Mouse (Mus musculus): ENCODE data around the gene Tmem135. TPM values are rescaled to one million over a fixed set of nuclear protein-coding genes. Genes with fewer than 3 reads are reported as not detected.

Gene Tmem135
- total and polyA plus RNA-seq, 3 experiments: 23.1 to 108 (median 25.1) TPM

DNA sequence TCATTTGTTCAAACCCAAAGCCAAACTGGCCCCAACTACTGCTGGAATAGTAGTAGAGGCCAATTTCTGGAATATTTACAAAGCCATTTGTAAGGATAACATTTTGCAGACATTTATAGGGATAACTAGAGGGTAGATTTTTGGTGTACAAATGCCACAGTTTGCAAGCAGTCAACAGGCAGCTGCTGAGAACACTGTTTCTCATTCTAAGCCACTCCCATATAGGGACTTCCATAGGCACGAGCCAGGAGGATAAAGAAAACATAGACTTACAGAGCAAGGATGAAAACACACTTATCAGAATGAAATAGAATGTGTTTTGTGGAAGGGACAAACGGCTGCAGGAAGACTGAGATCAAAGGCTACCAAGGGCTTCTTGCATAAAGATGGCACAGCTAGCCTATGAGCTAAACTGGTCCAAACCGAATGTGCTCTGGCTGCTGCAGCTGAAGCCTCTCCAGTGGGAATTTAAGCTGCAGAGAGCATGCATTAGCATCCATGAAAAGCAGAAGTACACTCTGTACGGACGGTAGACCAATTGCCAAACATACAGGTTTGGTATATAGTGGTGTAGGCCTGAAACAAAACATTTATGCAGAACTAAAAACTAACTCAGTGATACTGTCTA lies 269.0 kb downstream of the Tmem135 start:
- no peaks in the 10 kb centered on the region for H3K9me3 ChIP-seq (replicated peaks)
- DNase-seq (ENCODE audit: low spot score) (no peak), ATAC-seq (ENCODE audit: extremely low read depth, insufficient number of reproducible peaks, low FRiP score, poor library complexity, severe bottlenecking) (no peak)
- TF ChIP-seq CTCF (IDR thresholded peaks at IDR 0.05; ENCODE audit: low read depth, low read length) (no peak), GATA2 (IDR thresholded peaks at IDR 0.05; ENCODE audit: borderline replicate concordance, low read depth, low read length) (no peak), GATA1 (IDR thresholded peaks at IDR 0.05; ENCODE audit: borderline replicate concordance, low read length) (no peak), TAL1 (conservative IDR thresholded peaks at IDR 0.05; ENCODE audit: low read depth, low read length) (no peak), POLR2AphosphoS5 (IDR thresholded peaks at IDR 0.05; ENCODE audit: insufficient replicate concordance, low read depth, low read length) (no peak)
- no peak overlapping the region for H3K4me3 ChIP-seq (ENCODE audit: low read depth, low read length)
- no peaks in the 10 kb centered on the region for H3K27me3 ChIP-seq (ENCODE audit: insufficient read depth, low read length)
- H3K4me1 ChIP-seq (ENCODE audit: insufficient read depth, low read depth, low read length): no peaks in the 10 kb centered on the region
- H3K36me3 ChIP-seq (replicated peaks): peaks cover 2% of the 10 kb centered on the region

DNA sequence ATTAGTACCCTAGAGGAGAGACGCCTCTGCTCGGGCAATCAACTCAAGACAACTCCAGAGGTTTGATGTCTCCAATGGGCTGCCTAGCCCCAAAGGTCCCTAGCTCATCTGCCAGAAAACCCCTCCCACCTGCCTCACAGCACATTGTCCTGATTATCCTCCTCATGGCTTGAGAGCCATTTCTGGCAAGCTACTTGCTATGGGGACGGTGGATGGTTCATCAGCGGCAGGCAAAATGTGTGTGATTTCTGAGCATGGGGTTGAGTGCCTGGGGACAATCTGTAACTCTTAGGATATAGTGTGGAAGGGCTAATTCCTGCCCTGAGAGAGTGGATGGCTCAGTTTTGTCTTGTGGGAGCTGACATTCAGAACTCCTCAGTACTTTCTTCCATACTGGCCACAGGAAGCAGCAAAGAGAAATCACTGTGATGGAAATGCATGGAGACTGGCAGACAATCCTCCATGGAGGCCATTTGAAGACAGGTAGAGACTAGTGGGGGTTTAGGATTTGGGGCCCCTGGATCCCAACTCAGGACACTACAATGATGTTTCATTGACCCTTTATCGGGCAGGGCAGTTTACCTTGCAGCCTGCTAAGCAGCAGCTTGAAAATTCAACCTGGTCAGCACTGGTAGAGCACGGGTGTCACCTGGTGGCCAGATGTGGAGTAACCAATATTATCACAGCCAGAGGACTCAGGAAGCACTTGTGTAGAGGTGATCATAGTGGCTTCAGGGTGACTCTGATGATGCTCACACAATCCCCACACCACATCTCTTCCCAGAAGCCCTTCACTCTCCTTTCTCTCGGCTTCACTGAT lies 277.7 kb downstream of the Tmem135 start:
- Histone ChIP-seq H3K9me3 (replicated peaks) (no peaks in the 10 kb centered on the region), H3K4me1 (ENCODE audit: insufficient read depth, low read depth, low read length) (no peaks in the 10 kb centered on the region), H3K4me3 (ENCODE audit: low read depth, low read length) (no peak overlapping the region), H3K36me3 (replicated peaks) (no peaks in the 10 kb centered on the region), H3K27me3 (ENCODE audit: insufficient read depth, low read length) (no peaks in the 10 kb centered on the region; the same call in 1 of the 2 replicates)
- no peak for TF ChIP-seq TAL1 (conservative IDR thresholded peaks at IDR 0.05; ENCODE audit: low read depth, low read length)
- TF ChIP-seq GATA1 (IDR thresholded peaks at IDR 0.05; ENCODE audit: borderline replicate concordance, low read length): no peak
- TF ChIP-seq POLR2AphosphoS5 (IDR thresholded peaks at IDR 0.05; ENCODE audit: insufficient replicate concordance, low read depth, low read length): no peak
- peak; percentile 59 for TF ChIP-seq CTCF (IDR thresholded peaks at IDR 0.05; ENCODE audit: low read depth, low read length)
- peak; percentile 57 for ATAC-seq (ENCODE audit: extremely low read depth, insufficient number of reproducible peaks, low FRiP score, poor library complexity, severe bottlenecking)
- no peak for DNase-seq (ENCODE audit: low spot score)

DNA sequence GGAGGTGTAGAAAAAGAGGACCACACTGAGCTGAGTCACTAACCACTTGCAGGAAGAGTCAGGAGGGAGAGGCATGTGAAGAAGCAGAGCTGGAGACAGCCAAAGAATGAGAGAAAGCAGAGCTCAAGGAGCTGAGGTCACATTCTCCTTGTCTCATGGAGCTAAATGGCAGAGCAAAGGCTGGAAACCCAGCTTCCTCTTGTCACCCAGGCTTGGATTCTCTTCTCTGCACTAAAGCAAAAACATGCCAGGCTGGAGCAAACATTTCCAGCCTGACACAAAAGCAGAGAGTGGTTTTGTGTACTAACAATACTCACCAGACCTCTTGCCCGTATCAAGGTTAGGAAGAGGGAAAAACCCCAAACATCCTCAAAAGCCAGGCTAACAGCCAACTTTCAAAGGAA lies 287.8 kb downstream of the Tmem135 start:
- TF ChIP-seq CTCF (IDR thresholded peaks at IDR 0.05; ENCODE audit: low read depth, low read length) (no peak), GATA1 (IDR thresholded peaks at IDR 0.05; ENCODE audit: borderline replicate concordance, low read length) (no peak), TAL1 (conservative IDR thresholded peaks at IDR 0.05; ENCODE audit: low read depth, low read length) (no peak), POLR2AphosphoS5 (IDR thresholded peaks at IDR 0.05; ENCODE audit: insufficient replicate concordance, low read depth, low read length) (no peak), GATA2 (IDR thresholded peaks at IDR 0.05; ENCODE audit: borderline replicate concordance, low read depth, low read length) (no peak)
- H3K4me1 ChIP-seq (ENCODE audit: insufficient read depth, low read depth, low read length): no peaks in the 10 kb centered on the region
- H3K27me3 ChIP-seq (ENCODE audit: insufficient read depth, low read length): 0 out of 2 replicates have a peak, but pooled peaks cover 2% of the 10 kb centered on the region
- no peaks in the 10 kb centered on the region for H3K9me3 ChIP-seq (replicated peaks)
- no peaks in the 10 kb centered on the region for H3K36me3 ChIP-seq (replicated peaks)
- no peak for ATAC-seq (ENCODE audit: extremely low read depth, insufficient number of reproducible peaks, low FRiP score, poor library complexity, severe bottlenecking)
- no peak overlapping the region for H3K4me3 ChIP-seq (ENCODE audit: low read depth, low read length)
- no peak for DNase-seq (ENCODE audit: low spot score)

DNA sequence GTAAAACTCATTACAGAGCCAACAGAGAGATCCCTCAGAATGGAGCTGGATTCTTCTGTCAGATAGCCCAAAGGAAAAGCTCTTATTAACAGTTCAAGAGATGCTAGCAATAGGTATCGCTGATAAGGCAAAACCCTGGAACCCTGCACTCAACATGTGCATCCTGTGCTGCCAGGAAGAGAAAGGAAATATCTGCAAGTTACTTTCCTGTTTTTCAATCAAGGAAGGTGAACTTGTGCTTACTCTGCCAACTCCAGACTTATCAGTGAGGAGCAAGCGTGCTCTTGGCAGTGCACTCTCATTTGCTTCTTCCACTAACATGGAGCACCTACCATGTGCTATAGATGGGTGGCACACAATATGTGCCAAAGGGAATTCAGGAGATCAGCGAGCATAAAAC lies 288.4 kb downstream of the Tmem135 start:
- no peaks in the 10 kb centered on the region for H3K9me3 ChIP-seq (replicated peaks)
- DNase-seq (ENCODE audit: low spot score): no peak
- no peak for TF ChIP-seq POLR2AphosphoS5 (IDR thresholded peaks at IDR 0.05; ENCODE audit: insufficient replicate concordance, low read depth, low read length)
- no peak for TF ChIP-seq GATA2 (IDR thresholded peaks at IDR 0.05; ENCODE audit: borderline replicate concordance, low read depth, low read length)
- no peak for TF ChIP-seq TAL1 (conservative IDR thresholded peaks at IDR 0.05; ENCODE audit: low read depth, low read length)
- no peak for TF ChIP-seq CTCF (IDR thresholded peaks at IDR 0.05; ENCODE audit: low read depth, low read length)
- TF ChIP-seq GATA1 (IDR thresholded peaks at IDR 0.05; ENCODE audit: borderline replicate concordance, low read length): no peak
- 0 out of 2 replicates have a peak, but pooled peaks cover 2% of the 10 kb centered on the region for H3K27me3 ChIP-seq (ENCODE audit: insufficient read depth, low read length)
- no peaks in the 10 kb centered on the region for H3K4me1 ChIP-seq (ENCODE audit: insufficient read depth, low read depth, low read length)
- no peak overlapping the region for H3K4me3 ChIP-seq (ENCODE audit: low read depth, low read length)
- no peak for ATAC-seq (ENCODE audit: extremely low read depth, insufficient number of reproducible peaks, low FRiP score, poor library complexity, severe bottlenecking)
- H3K36me3 ChIP-seq (replicated peaks): no peaks in the 10 kb centered on the region

DNA sequence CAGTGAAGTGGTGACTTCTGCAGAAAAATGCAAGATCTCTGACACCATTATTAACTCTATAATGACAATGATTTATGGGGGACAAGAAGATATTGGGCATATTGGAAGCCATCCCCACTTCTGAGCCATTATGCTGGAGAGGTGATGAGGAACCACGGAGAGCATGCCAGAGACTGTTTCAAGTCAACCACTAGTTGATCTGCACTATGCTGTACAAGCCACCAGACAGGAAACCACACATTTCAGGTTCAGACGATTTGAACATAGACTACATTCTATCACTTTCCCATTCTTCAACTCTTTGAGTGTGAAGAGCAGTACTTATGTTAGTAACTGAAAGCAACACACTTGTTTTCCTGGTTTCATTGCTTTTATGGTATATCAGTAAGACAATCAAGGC lies 297.6 kb downstream of the Tmem135 start:
- Histone ChIP-seq H3K9me3 (replicated peaks) (no peaks in the 10 kb centered on the region), H3K27me3 (ENCODE audit: insufficient read depth, low read length) (no peaks in the 10 kb centered on the region), H3K4me3 (ENCODE audit: low read depth, low read length) (no peak overlapping the region), H3K4me1 (ENCODE audit: insufficient read depth, low read depth, low read length) (no peaks in the 10 kb centered on the region), H3K36me3 (replicated peaks) (no peaks in the 10 kb centered on the region)
- TF ChIP-seq GATA2 (IDR thresholded peaks at IDR 0.05; ENCODE audit: borderline replicate concordance, low read depth, low read length) (no peak), POLR2AphosphoS5 (IDR thresholded peaks at IDR 0.05; ENCODE audit: insufficient replicate concordance, low read depth, low read length) (no peak), CTCF (IDR thresholded peaks at IDR 0.05; ENCODE audit: low read depth, low read length) (no peak), GATA1 (IDR thresholded peaks at IDR 0.05; ENCODE audit: borderline replicate concordance, low read length) (no peak), TAL1 (conservative IDR thresholded peaks at IDR 0.05; ENCODE audit: low read depth, low read length) (no peak)
- DNase-seq (ENCODE audit: low spot score) (no peak), ATAC-seq (ENCODE audit: extremely low read depth, insufficient number of reproducible peaks, low FRiP score, poor library complexity, severe bottlenecking) (no peak)

DNA sequence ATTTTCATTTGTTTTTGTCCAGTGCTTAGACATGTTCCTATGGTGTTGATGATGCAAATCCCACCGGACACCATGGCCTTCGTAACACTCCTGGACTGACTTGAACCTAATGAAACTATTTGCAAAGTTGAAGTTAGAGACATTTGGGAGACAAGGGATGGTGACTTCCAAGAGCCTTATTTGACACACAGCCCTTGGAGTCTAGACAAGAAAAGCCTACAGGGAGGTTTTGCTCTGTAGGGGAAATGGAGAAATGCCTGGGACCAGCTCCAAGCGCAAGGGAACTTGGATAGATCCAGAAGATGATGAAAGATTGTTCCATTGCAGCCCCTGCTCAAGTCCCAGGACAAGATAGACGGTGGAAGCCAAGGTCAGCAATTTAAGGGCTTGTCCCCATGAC lies 304.3 kb downstream of the Tmem135 start:
- no peak for ATAC-seq (ENCODE audit: extremely low read depth, insufficient number of reproducible peaks, low FRiP score, poor library complexity, severe bottlenecking)

More for the DNA sequence above, 304.3 kb downstream of the Tmem135 start:
- Histone ChIP-seq H3K4me3 (ENCODE audit: low read depth, low read length) (no peak overlapping the region), H3K4me1 (ENCODE audit: insufficient read depth, low read depth, low read length) (no peaks in the 10 kb centered on the region), H3K36me3 (replicated peaks) (no peaks in the 10 kb centered on the region), H3K27me3 (ENCODE audit: insufficient read depth, low read length) (no peaks in the 10 kb centered on the region), H3K9me3 (replicated peaks) (no peaks in the 10 kb centered on the region)
- no peak for DNase-seq (ENCODE audit: low spot score)
- no peak for TF ChIP-seq TAL1 (conservative IDR thresholded peaks at IDR 0.05; ENCODE audit: low read depth, low read length)
- TF ChIP-seq GATA1 (IDR thresholded peaks at IDR 0.05; ENCODE audit: borderline replicate concordance, low read length): no peak
- no peak for TF ChIP-seq POLR2AphosphoS5 (IDR thresholded peaks at IDR 0.05; ENCODE audit: insufficient replicate concordance, low read depth, low read length)
- TF ChIP-seq GATA2 (IDR thresholded peaks at IDR 0.05; ENCODE audit: borderline replicate concordance, low read depth, low read length): no peak
- TF ChIP-seq CTCF (IDR thresholded peaks at IDR 0.05; ENCODE audit: low read depth, low read length): no peak

Other genes with a start within 250 kb of the Tmem135 start
- gene Fzd4, start 133 bp upstream of the Tmem135 start, total RNA-seq (2014; fragmentation: Nextera tagmentation): not detected in 2 replicates
- gene Fzd4, start 133 bp upstream of the Tmem135 start, total RNA-seq (2017): 0.06 and 0.11 TPM in 2 replicates
- gene Fzd4, start 133 bp upstream of the Tmem135 start, polyA plus RNA-seq (2012): not detected in 2 replicates
- gene Prss23, start 123.0 kb upstream of the Tmem135 start, total RNA-seq (2014; fragmentation: Nextera tagmentation): not detected in 2 replicates
- 0.16 TPM in 1 of 2 replicates, not detected in the other for gene Prss23, start 123.0 kb upstream of the Tmem135 start, total RNA-seq (2017)
- gene Prss23, start 123.0 kb upstream of the Tmem135 start, polyA plus RNA-seq (2012): not detected in 2 replicates
- gene Me3, start 228.2 kb upstream of the Tmem135 start, total RNA-seq (2014; fragmentation: Nextera tagmentation): not detected in 2 replicates
- gene Me3, start 228.2 kb upstream of the Tmem135 start, total RNA-seq (2017): 0.17 and 0.33 TPM in 2 replicates
- not detected in 2 replicates for gene Me3, start 228.2 kb upstream of the Tmem135 start, polyA plus RNA-seq (2012)

Measured in G1E (cell line).